25 mouse cellular contexts compared by ENCODE assay signal in genomic region chr13:6638425-6638824, GRCm38 (mm10).
"Had no signal": no experiment of that assay in that cellular context is flagged by ENCODE, and none has a peak within 500 bp of the region (broad histone marks: within the 10 kb centered on the region; RNA-seq: fewer than 3 reads in every experiment).

No protein-coding gene starts in this region.

- H3K27ac ChIP-seq: kidney, embryonic 15.5 days; layer of hippocampus, adult 2 months; limb, embryonic 10.5 days; limb, embryonic 13.5 days; liver, embryonic 12.5 days; liver, embryonic 15.5 days; lung, embryonic 15.5 days; midbrain, embryonic 10.5 days; midbrain, embryonic 15.5 days; neural tube, embryonic 12.5 days; neural tube, embryonic 15.5 days; stomach, postnatal 0 days had no signal

- H3K9ac ChIP-seq: kidney, embryonic 15.5 days; limb, embryonic 13.5 days; liver, embryonic 12.5 days; liver, embryonic 15.5 days; lung, embryonic 15.5 days; midbrain, embryonic 15.5 days; neural tube, embryonic 12.5 days; neural tube, embryonic 15.5 days had no signal

- DNase-seq: kidney, postnatal 10 days; layer of hippocampus, adult 9-11 months; liver; lung, adult 18-20 months; lung, postnatal 10 days; lung, postnatal 36 days; right cerebral cortex, adult 18-20 months; right cerebral cortex, postnatal 14 days; right cerebral cortex, postnatal 4 days; thymus, adult 2 months; thymus, postnatal 14 days; thymus, postnatal 4 days had no signal

- ATAC-seq: liver, embryonic 12.5 days; midbrain, embryonic 15.5 days had no signal

- H3K4me2 ChIP-seq: kidney, embryonic 15.5 days; limb, embryonic 13.5 days; liver, embryonic 12.5 days; liver, embryonic 15.5 days; lung, embryonic 15.5 days; midbrain, embryonic 15.5 days; neural tube, embryonic 12.5 days; neural tube, embryonic 15.5 days had no signal

- H3K36me3 ChIP-seq: kidney, embryonic 15.5 days; limb, embryonic 10.5 days; limb, embryonic 13.5 days; liver, embryonic 12.5 days; liver, embryonic 15.5 days; lung, embryonic 15.5 days; midbrain, embryonic 10.5 days; midbrain, embryonic 15.5 days; neural tube, embryonic 12.5 days had no signal

- H3K4me3 ChIP-seq: kidney, embryonic 15.5 days; layer of hippocampus, adult 2 months; limb, embryonic 10.5 days; limb, embryonic 13.5 days; liver, embryonic 12.5 days; liver, embryonic 15.5 days; lung, embryonic 15.5 days; midbrain, embryonic 10.5 days; midbrain, embryonic 15.5 days; neural tube, embryonic 12.5 days; neural tube, embryonic 15.5 days had no signal

- H3K4me1 ChIP-seq: midbrain, embryonic 15.5 days; neural tube, embryonic 12.5 days; neural tube, embryonic 15.5 days had no signal

- H3K9me3 ChIP-seq: kidney, embryonic 15.5 days; limb, embryonic 10.5 days; limb, embryonic 13.5 days; liver, embryonic 12.5 days; liver, embryonic 15.5 days; lung, embryonic 15.5 days; megakaryocyte, embryonic 14.5 days; midbrain, embryonic 10.5 days; midbrain, embryonic 15.5 days; neural tube, embryonic 12.5 days; neural tube, embryonic 15.5 days had no signal

- H3K27me3 ChIP-seq: kidney, embryonic 15.5 days; limb, embryonic 13.5 days; liver, embryonic 12.5 days; liver, embryonic 15.5 days; lung, embryonic 15.5 days; megakaryocyte, embryonic 14.5 days; midbrain, embryonic 15.5 days; neural tube, embryonic 12.5 days; neural tube, embryonic 15.5 days had no signal
